In the genomic region with DNA sequence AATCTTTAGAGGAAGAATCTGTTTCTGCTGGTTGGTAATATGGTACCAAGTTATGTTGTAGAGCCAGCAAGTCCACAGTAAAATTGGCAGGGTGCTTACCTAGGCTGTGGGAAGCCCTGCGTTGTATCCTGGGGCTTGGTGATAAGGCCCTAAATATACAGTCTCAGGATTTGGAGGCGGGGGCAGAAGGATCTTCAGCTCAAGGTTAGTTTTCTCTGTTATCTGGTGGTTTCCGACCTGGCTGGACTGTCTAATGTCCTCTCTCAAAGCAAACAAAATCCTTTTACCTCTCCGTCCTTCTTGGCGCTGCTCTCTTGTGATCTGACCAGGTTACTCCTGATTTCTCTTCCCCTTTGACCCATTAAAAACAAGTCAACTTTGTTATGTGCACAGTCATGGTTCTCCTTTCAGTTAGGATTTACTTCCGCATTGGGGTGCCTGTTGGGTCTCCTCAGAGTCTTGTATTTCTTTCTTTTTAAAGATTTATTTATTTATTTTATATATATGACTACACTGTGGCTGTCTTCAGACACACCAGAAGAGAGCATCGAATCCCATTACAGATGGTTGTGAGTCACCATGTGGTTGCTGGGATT, we compare ENCODE assay signal across 15 mouse cellular contexts. TPM values are rescaled to one million over a fixed set of nuclear protein-coding genes. Genes with fewer than 3 reads are reported as not detected.
DNase-seq lines count a peak whose midpoint lies in the region; ATAC-seq and TF ChIP-seq lines count a peak whose summit lies in the region.
"Had no signal": no experiment of that assay in that cellular context is flagged by ENCODE, and none has a peak within 500 bp of the region (broad histone marks: within the 10 kb centered on the region; RNA-seq: fewer than 3 reads in every experiment).

No protein-coding gene starts in this region.

- no peaks in the 10 kb centered on the region; the same call in 1 of the 2 replicates for H3K4me1 ChIP-seq in lung, postnatal 0 days (ENCODE audit: insufficient read depth, low read depth, low read length)
- H3K4me1 ChIP-seq in liver, embryonic 12.5 days: peaks cover 84% of the 10 kb centered on the region
- H3K4me1 ChIP-seq in limb, embryonic 10.5 days: peaks cover 31% of the 10 kb centered on the region

- 81% methylated on average over 7 of the region's 7 CpGs for WGBS in lung, postnatal 0 days
- WGBS in liver, embryonic 12.5 days (ENCODE audit: insufficient replicate concordance): 30% methylated on average over 7 of the region's 7 CpGs
- WGBS in limb, embryonic 10.5 days: 92% methylated on average over 7 of the region's 7 CpGs

- ATAC-seq in lung, postnatal 0 days: no peak
- ATAC-seq in liver, embryonic 12.5 days: peak; percentile 69
- ATAC-seq: forebrain, embryonic 14.5 days; midbrain, embryonic 16.5 days had no signal

- TF ChIP-seq CTCF in lung, postnatal 0 days (IDR thresholded peaks at IDR 0.05): no peak

- H3K27ac ChIP-seq in lung, postnatal 0 days (ENCODE audit: low read length): no peak overlapping the region
- peak overlapping the region; percentile 93 for H3K27ac ChIP-seq in liver, embryonic 12.5 days
- no peak overlapping the region; the same call in 1 of the 2 replicates for H3K27ac ChIP-seq in limb, embryonic 10.5 days
- H3K27ac ChIP-seq: hindbrain, embryonic 13.5 days; neural tube, embryonic 15.5 days had no signal

- no peaks in the 10 kb centered on the region for H3K27me3 ChIP-seq in lung, postnatal 0 days (replicated peaks; ENCODE audit: insufficient read depth, low read length)
- no peaks in the 10 kb centered on the region for H3K27me3 ChIP-seq in liver, embryonic 12.5 days (replicated peaks)
- H3K27me3 ChIP-seq in limb, embryonic 10.5 days (ENCODE audit: low read depth, poor library complexity, severe bottlenecking): peaks cover 35% of the 10 kb centered on the region

- no peaks in the 10 kb centered on the region for H3K9me3 ChIP-seq in lung, postnatal 0 days (ENCODE audit: low read length)
- H3K9me3 ChIP-seq in liver, embryonic 12.5 days (replicated peaks): no peaks in the 10 kb centered on the region
- H3K9me3 ChIP-seq in limb, embryonic 10.5 days (replicated peaks): no peaks in the 10 kb centered on the region
- H3K9me3 ChIP-seq: hindbrain, embryonic 13.5 days; neural tube, embryonic 15.5 days had no signal

- H3K36me3 ChIP-seq in lung, postnatal 0 days (ENCODE audit: insufficient read depth, low read length): no peaks in the 10 kb centered on the region
- peaks cover 43% of the 10 kb centered on the region for H3K36me3 ChIP-seq in liver, embryonic 12.5 days
- 0 out of 2 replicates have a peak, but pooled peaks cover 2% of the 10 kb centered on the region for H3K36me3 ChIP-seq in limb, embryonic 10.5 days
- H3K36me3 ChIP-seq: hindbrain, embryonic 13.5 days had no signal

- H3K4me2 ChIP-seq in lung, postnatal 0 days (replicated peaks; ENCODE audit: low read depth, low read length): no peak overlapping the region
- H3K4me2 ChIP-seq in liver, embryonic 12.5 days: peak overlapping the region; percentile 84
- H3K4me2 ChIP-seq: hindbrain, embryonic 13.5 days; neural tube, embryonic 15.5 days had no signal

- DNase-seq in lung, postnatal 0 days (ENCODE audit: low spot score): peak; percentile 20
- no peak for DNase-seq in lung, postnatal 14 days
- DNase-seq in c-Kit-positive CD71-positive TER-119-negative erythroid progenitor cells, embryonic 14.5 days (ENCODE audit: low read depth): peak; percentile 61
- DNase-seq in spleen, postnatal 4 days (ENCODE audit: low spot score in 2 of 2): peak; percentile 47 to 64
- no peak for DNase-seq in adipocyte (ENCODE audit: low spot score)
- DNase-seq in limb, embryonic 10.5 days (ENCODE audit: low spot score): no peak
- DNase-seq: embryo, embryonic 11 days; kidney, adult 9 months; layer of hippocampus, adult 9-11 months; thymus, postnatal 25 days had no signal

- H3K4me3 ChIP-seq in lung, postnatal 0 days (ENCODE audit: low read depth, low read length): no peak overlapping the region
- H3K4me3 ChIP-seq in liver, embryonic 12.5 days: peak overlapping the region; percentile 84
- H3K4me3 ChIP-seq in limb, embryonic 10.5 days: no peak overlapping the region
- H3K4me3 ChIP-seq: hindbrain, embryonic 13.5 days; neural tube, embryonic 15.5 days had no signal

- no peak for TF ChIP-seq EP300 in lung, postnatal 0 days (IDR thresholded peaks at IDR 0.05)

- H3K9ac ChIP-seq in lung, postnatal 0 days (replicated peaks; ENCODE audit: low read depth): no peak overlapping the region
- H3K9ac ChIP-seq in liver, embryonic 12.5 days: peak overlapping the region; percentile 94
- H3K9ac ChIP-seq: hindbrain, embryonic 13.5 days; neural tube, embryonic 15.5 days had no signal

RNA-seq across cellular contexts. Expression of a gene that starts 2.8 kb away (rescaled TPM):
- 123 and 148 TPM in 2 replicates for polyA plus RNA-seq in lung, postnatal 0 days (2015; fragmentation: Nextera tagmentation; extraction: Ambion mirVana)
- 299 and 300 TPM in 2 replicates for polyA plus RNA-seq in liver, embryonic 12.5 days (2016; fragmentation: Nextera tagmentation; extraction: Ambion mirVana)
- 31.5 and 36.0 TPM in 2 replicates for polyA plus RNA-seq in limb, embryonic 10.5 days (2016; fragmentation: Nextera tagmentation; extraction: Ambion mirVana)

RNA-seq across cellular contexts. Expression of a gene that starts 22.1 kb away (rescaled TPM):
- polyA plus RNA-seq in lung, postnatal 0 days (2015; fragmentation: Nextera tagmentation; extraction: Ambion mirVana): 1.3 and 1.5 TPM in 2 replicates
- polyA plus RNA-seq in liver, embryonic 12.5 days (2016; fragmentation: Nextera tagmentation; extraction: Ambion mirVana): 0.23 and 0.32 TPM in 2 replicates
- 1.0 and 1.1 TPM in 2 replicates for polyA plus RNA-seq in limb, embryonic 10.5 days (2016; fragmentation: Nextera tagmentation; extraction: Ambion mirVana)

RNA-seq across cellular contexts. Expression of a gene that starts 56.8 kb away (rescaled TPM):
- polyA plus RNA-seq in lung, postnatal 0 days (2015; fragmentation: Nextera tagmentation; extraction: Ambion mirVana): 49.6 and 54.4 TPM in 2 replicates
- polyA plus RNA-seq in liver, embryonic 12.5 days (2016; fragmentation: Nextera tagmentation; extraction: Ambion mirVana): 10.7 and 10.8 TPM in 2 replicates
- polyA plus RNA-seq in limb, embryonic 10.5 days (2016; fragmentation: Nextera tagmentation; extraction: Ambion mirVana): 10.1 and 10.8 TPM in 2 replicates

Comparison
In these comparisons a context has a peak if more than half of its experiments do, and no peak if none do; other contexts are left out.
1. DNase-seq: peak in lung, postnatal 0 days (single experiment), c-Kit-positive CD71-positive TER-119-negative erythroid progenitor cells, embryonic 14.5 days (single experiment) and spleen, postnatal 4 days (2 of 2); none in lung, postnatal 14 days (single experiment), adipocyte (single experiment) and limb, embryonic 10.5 days (single experiment).